Mouse (Mus musculus): ENCODE measurements at regions not wholly inside any gene's neighbourhood (a gene's known extent, or its start where the extent isn't known, plus 50 kb on each side); places are given as distances from the start of the nearest gene placed in this dataset.

DNA sequence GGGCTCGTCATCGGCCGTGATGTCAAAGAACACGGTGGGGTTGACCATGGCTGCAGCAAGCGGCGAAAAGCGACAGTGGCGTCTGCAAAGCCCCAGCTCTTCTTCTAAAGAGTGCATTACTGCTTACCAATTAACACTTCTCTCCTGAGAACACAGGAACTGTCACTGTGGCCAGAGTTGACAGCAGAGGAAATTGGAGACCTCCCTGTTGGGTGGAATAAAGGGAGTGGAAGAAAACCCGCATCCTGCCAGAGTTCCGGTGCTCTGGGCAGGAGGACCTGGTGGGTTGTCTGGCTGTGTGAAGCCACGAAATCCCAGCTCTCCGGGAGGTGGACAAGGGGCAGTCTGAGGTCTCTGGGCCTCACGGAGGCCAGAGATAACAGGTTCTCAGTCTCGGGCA, 63.4 kb downstream of the Rbm43 start:
- Histone ChIP-seq H3K4me1 (ENCODE audit: control insufficient read depth in 1 of 2, insufficient read depth in 2 of 2) (no peaks in the 10 kb centered on the region; a peak in 1 of 4 replicates), H3K27me3 (replicated peaks) (peaks cover 1% of the 10 kb centered on the region), H3K4me3 (replicated peaks in 1 of 3; ENCODE audit: low read depth in 2 of 3, low read length in 2 of 3, poor library complexity in 1 of 3) (no peak overlapping the region), H3K79me2 (replicated peaks; ENCODE audit: control insufficient read depth, extremely low read depth, insufficient read depth, poor library complexity, severe bottlenecking) (no peaks in the 10 kb centered on the region), H3K27ac (ENCODE audit: insufficient read depth, low read depth) (no peak overlapping the region), H3K36me3 (replicated peaks in 1 of 2; ENCODE audit: control insufficient read depth in 1 of 2, insufficient read depth in 1 of 2, low read length in 1 of 2) (no peaks in the 10 kb centered on the region), H3K9me3 (replicated peaks; ENCODE audit: low read length) (no peaks in the 10 kb centered on the region), H3K9ac (ENCODE audit: insufficient read depth, low read depth) (no peak overlapping the region), H3K4me2 (ENCODE audit: insufficient read depth, low read depth, poor library complexity, severe bottlenecking) (no peak overlapping the region)
- in situ Hi-C loops (cut with MboI; ENCODE audit: low pct_ligation_motif_present, low pct_unique_long_range_greater_than_20kb, low sequenced_read_pairs) (no loop called here), dilution Hi-C loops (cut with MboI; ENCODE audit: extremely low pct_ligation_motif_present, extremely low pct_unique_long_range_greater_than_20kb, low sequenced_read_pairs) (no loop called here)
- no peak for TF ChIP-seq MYC (IDR thresholded peaks at IDR 0.05; ENCODE audit: low read depth, low read length)
- TF ChIP-seq IRF4 (IDR thresholded peaks at IDR 0.05; ENCODE audit: low read depth, low read length), result no peak
- no peak for TF ChIP-seq EP300 (IDR thresholded peaks at IDR 0.05; ENCODE audit: low read length)
- TF ChIP-seq POLR2A (IDR thresholded peaks at IDR 0.05; ENCODE audit: low read depth, low read length), result no peak
- TF ChIP-seq MAX (IDR thresholded peaks at IDR 0.05; ENCODE audit: low read length), result no peak
- no peak for TF ChIP-seq ZMIZ1 (IDR thresholded peaks at IDR 0.05; ENCODE audit: low read depth, low read length)
- no peak for TF ChIP-seq MAZ (IDR thresholded peaks at IDR 0.05; ENCODE audit: low read depth, low read length)
- no peak for TF ChIP-seq SIN3A (IDR thresholded peaks at IDR 0.05; ENCODE audit: low read length)
- no peak for TF ChIP-seq RCOR1 (conservative IDR thresholded peaks at IDR 0.05; ENCODE audit: low read depth, low read length)
- TF ChIP-seq TBP (conservative IDR thresholded peaks at IDR 0.05; ENCODE audit: low read depth, low read length), result no peak
- no peak for TF ChIP-seq CHD2 (IDR thresholded peaks at IDR 0.05; ENCODE audit: low read length)
- TF ChIP-seq TCF12 (IDR thresholded peaks at IDR 0.05; ENCODE audit: low read depth, low read length), result no peak
- no peak for TF ChIP-seq HCFC1 (IDR thresholded peaks at IDR 0.05; ENCODE audit: low read depth, low read length)
- no peak for TF ChIP-seq MEF2A (IDR thresholded peaks at IDR 0.05; ENCODE audit: borderline replicate concordance, low read depth, low read length)
- TF ChIP-seq RAD21 (IDR thresholded peaks at IDR 0.05; ENCODE audit: low read depth, low read length), result no peak
- TF ChIP-seq ZNF384 (IDR thresholded peaks at IDR 0.05; ENCODE audit: low read depth, low read length), result no peak
- no peak for TF ChIP-seq NRF1 (IDR thresholded peaks at IDR 0.05; ENCODE audit: low read depth, low read length)
- no peak for TF ChIP-seq PAX5 (IDR thresholded peaks at IDR 0.05; ENCODE audit: low read length)
- no peak for TF ChIP-seq NELFE (IDR thresholded peaks at IDR 0.05; ENCODE audit: low read depth, low read length)
- no peak for TF ChIP-seq USF1 (IDR thresholded peaks at IDR 0.05; ENCODE audit: low read depth, low read length)
- no peak for DNase-seq (ENCODE audit: extremely low read depth)
